Mouse (Mus musculus) cerebellum, postnatal 10 days (tissue): ENCODE results near the gene Ino80.
A peak's percentile ranks its signal among the peaks of the same experiment; 100 is the strongest.

Experiments used
- DNase-seq, 2 experiments: peaks; one replicate each; pipeline ENCODE4 v3.0.0; 2021; ENCODE audit warnings: mixed read lengths in 2 of 2

Gene Ino80

DNA sequence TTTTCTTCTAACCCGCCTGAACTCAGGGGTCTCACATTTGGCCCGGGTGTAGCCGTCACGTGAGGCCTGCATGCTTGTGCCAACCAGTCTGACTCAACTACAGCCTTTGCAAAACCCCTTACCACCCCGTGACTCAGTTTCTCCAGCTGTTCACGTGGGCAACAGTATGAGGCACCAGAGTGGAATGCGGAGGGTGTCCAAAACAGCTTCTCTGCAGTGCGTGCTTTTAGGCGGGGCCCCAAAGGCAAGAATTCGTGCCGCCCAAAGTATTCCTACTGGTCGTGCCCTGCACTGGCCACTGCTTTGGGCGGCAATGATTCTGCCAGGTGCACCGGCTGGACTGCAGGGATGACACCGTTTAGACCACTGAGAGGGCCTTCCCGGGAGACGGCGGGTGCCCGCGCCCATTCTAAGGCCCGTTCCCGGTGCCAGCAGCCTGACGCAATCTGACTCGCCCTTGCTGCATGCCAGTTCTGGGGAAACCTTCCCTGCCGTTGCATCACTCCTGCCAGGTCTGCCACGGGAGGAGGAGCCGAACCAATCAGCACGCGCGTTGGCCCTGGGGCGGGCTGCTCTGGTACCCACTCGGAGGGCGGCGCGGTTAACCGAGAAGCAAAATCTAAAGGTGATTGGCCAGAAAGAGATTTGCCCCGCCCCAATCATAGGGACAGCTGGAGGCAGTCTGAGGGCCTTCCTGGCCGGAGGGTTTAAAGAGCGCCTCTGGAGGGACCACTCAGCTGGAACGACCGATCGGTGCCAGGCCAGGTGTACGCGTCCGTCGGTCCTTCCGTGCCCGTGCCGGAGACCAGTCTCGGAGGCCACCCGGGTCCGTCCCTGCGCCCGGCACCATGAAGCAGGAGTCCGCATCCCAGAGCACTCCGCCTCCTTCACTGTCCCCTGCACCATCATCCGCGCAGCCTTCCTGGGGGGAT lies 126.7 kb downstream of the Ino80 start, which contains the start of gene Chac1:
Gene Chac1, plus strand, starts transcription at position 675 of the 932 bp plus-strand sequence.
- DNase-seq = peak; percentile 96 to 98

DNA sequence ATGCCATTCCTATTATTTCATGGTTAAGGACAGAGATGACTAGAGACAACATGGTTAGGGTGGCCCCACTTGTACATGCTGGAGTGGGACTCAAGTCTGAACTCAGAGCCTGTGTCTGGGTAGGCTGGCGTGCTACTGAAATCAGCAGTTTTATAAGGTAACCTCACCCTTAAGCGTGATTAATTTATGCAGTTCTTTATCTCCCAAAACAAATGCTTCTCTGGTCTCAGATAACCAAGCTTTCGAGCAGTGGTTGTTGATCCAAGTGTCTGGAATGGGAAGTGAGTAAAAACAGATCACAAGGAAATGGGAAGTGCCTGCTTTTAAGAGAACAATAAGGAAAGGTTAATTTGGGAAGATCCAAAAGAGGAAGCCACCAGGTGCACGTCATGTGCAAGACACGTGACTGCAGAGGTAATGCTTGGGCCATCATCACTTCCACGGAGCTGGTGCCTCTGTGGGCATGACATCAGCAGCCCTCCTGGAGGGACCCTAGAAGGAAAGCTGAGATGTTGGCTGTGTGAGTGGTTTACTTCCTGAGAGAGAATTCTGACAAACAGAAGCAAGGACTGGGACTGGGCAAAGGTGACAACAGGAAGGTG lies 132.8 kb downstream of the Ino80 start:
- no peak for DNase-seq

DNA sequence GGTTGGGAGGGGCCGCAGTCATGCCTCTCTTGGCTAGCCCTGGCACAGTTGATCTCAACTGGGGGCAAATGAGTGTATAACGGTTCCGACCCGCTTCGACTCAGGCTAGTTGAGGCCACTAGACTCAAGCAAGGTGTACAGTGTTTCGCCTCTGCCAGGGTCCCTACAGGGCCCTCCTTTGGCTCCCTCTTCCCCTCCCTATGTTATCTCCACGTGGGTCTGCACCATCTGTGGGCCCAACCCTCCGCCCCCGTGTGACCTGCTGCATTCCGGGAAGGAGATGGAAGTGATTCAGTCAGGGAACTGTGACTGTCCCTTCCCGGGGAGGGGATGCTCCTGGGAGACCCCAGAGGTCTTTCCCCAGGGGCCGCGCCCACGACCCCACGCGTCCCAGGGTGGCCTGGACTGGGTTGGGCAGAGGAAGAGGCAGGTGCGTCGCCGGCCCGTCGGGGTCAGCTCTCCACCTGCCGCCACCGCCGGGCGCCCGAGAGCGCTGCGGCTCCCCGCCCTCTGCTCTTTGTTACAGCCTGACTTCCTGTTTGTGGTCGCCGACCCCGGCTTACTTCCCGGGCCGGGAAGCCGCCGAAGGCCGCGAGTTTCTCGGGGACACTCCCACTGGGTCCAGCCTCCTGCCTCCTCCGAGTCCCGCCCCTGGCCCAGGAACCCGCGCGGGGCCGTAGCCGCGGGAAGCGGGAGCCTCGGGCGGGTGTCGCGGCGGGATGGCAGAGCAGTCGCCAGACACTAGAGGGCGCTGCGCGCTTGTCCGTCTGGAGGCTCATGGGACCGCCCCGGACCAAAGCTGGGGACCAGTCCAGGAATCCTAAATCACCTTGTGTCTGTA lies 139.8 kb downstream of the Ino80 start:
- peak; percentile 94 to 96 for DNase-seq

DNA sequence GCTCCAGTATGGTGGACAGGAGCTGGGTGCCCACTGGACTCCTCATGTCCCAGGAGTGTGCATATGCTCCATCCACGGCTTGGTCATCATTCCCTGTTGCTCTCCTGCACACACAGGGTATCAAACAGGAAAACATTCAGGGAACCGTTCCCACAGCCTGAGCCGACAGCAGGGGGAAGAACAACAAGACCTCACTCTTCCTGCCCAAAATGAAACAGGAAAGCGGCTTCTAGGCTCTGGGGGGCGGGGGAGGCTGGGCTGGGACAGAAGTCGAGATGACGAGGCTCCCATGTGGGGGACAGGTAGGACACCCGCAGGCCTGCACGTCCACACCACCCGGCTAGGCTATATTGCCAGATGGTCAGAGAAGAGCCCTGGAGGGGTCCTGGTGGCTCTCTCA lies 141.0 kb downstream of the Ino80 start:
- DNase-seq = peak; percentile 36 to 50

DNA sequence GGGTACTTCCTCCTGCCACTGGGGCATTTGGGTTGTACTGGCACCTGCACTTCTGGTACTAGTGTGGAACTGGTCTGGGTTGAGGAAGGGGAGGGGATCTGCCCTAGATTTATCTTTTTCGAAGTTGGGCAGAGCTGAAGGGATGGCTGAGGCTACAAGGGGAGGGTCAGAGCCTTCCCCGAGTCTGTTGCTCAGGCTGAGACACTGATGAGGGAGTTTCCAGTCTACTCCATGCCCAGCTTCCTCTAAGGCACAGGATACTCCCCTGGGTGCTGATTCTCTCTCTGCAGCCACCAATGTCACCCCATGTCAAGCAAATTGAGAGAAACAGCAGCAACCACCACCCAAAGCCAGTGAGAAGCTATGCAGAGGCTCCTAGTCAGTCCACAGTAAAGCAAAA lies 141.5 kb downstream of the Ino80 start:
- DNase-seq = no peak

DNA sequence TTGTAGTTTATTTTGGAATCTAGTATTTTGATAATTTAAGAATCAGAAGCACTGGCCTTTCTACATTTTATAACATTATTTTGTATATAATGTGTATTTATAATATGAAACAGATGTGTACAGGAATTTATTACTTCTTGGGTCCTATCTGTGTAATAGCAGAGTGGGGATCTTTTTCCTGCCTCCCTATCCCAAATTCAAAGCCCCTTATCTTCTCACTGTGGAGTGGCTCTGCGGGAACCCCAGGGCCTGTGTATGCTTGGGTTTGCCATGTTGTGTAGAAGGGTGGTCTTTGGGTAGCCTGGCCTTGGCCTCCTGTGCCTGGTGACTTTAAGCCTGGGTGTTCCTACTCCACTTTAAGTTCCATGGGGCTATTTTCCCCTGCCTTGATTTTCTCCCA lies 142.0 kb downstream of the Ino80 start:
- no peak for DNase-seq

DNA sequence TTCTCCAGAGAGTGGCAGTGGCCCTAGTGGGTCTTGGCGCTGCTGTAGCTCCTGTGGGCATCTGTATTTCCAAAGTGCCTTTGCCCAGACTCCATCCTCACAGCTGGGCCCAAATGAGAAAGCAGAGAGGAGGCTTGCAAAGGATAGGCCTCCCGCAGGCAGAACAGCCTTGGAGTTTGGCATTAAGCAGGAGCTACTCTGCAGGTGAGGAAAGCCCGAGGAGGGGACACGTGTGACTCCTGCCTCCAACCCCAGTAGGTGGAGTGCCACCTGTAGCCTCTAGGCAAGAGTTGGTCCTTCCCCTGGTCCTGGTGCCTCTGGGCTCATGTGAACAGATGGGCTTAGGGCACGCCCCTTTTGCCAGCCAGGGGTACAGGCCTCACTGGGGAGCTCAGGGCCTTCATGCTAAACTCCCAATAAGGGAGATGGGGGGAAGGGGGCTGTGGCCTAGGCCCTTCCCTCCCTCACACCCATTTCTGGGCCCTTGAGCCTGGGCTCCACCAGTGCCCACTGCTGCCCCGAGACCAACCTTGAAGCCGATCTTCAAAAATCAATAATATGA lies 142.4 kb downstream of the Ino80 start:
- DNase-seq = peak; percentile 5 to 12

DNA sequence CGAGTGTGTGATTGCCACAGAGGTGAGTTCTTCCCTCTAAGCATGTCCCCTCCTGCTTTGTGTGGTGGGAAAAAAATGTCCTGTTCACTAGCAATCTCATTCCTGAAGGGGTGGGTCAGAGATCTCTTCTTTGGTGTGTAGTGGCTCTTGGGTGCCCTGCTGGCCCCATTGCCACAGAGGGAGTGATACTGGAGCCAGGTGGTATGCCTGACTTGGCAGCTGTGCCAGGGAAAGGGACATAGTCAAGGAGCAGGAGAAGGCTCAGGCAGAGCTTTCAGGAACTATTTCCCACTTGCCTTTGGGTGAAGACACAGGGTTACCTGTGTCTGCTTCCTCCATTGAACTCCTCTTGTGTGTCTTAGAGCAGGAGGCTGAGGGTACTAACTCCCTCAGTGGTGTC lies 143.4 kb downstream of the Ino80 start:
- DNase-seq = peak in 1 of 2 experiments; percentile 7

DNA sequence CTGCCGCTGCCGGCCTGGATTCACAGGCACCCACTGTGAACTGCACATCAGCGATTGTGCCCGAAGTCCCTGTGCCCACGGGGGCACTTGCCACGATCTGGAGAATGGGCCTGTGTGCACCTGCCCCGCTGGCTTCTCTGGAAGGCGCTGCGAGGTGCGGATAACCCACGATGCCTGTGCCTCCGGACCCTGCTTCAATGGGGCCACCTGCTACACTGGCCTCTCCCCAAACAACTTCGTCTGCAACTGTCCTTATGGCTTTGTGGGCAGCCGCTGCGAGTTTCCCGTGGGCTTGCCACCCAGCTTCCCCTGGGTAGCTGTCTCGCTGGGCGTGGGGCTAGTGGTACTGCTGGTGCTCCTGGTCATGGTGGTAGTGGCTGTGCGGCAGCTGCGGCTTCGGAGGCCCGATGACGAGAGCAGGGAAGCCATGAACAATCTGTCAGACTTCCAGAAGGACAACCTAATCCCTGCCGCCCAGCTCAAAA lies 145.3 kb downstream of the Ino80 start:
- peak in 1 of 2 experiments; percentile 16 for DNase-seq

DNA sequence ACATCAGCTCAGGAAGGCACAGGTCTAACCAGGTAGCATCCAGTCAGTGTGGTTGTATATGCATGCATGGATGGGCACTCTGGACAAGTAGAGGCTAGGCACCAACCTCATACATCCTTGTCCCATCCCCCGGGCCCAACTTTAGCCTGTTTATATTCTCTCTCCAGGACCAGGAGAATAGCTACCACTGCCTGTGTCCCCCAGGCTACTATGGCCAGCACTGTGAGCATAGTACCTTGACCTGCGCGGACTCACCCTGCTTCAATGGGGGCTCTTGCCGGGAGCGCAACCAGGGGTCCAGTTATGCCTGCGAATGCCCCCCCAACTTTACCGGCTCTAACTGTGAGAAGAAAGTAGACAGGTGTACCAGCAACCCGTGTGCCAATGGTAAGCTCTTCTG lies 146.7 kb downstream of the Ino80 start:
- DNase-seq = peak in 1 of 2 experiments; percentile 5

DNA sequence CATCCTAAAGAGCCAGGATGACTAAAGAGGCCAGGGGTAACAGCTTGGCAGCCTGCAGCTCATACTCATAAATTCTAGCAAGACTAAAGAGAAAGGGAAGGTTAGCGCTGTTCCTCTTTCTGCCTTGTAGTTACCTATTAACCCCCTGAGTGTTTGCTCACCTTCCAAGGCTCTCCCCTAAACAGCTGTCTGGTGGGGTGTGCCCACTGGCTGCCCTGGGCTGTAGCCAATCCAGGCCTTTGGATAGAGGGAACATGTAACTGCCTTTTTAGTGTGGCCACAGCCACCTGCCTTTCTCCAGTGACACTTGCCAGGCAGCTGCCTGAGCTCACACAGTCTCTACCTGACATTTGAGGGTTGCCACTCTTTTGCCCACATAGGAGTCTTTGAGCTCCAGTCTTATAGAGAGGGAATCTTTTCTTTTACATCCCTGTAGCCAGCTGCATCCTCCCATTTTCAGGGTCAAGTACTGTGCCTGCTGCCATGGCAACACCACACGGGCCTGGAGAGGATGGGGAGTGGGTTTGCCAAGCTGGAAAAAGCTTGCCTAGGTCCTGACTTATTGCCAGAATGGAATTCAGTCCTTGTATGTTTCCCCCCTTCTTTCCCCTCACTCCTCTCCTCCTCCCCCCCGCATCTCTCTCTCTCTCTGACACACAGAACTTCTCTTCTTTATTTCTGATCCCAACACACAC lies 148.2 kb downstream of the Ino80 start:
- peak; percentile 64 to 74 for DNase-seq

DNA sequence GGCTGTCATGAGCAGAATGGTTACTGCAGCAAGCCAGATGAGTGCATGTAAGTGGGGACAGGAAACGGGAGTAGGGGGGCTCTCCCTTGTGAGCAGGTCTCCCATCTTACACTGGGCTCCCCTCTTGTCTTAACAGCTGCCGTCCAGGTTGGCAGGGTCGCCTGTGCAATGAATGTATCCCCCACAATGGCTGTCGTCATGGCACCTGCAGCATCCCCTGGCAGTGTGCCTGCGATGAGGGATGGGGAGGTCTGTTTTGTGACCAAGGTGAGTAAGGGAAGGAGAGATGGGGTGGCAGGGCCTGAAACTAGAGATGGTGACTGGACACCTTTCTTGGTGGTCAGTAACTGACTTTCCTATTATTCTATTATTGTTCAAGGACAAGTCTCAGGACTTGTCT lies 148.9 kb downstream of the Ino80 start:
- peak; percentile 71 to 74 for DNase-seq

DNA sequence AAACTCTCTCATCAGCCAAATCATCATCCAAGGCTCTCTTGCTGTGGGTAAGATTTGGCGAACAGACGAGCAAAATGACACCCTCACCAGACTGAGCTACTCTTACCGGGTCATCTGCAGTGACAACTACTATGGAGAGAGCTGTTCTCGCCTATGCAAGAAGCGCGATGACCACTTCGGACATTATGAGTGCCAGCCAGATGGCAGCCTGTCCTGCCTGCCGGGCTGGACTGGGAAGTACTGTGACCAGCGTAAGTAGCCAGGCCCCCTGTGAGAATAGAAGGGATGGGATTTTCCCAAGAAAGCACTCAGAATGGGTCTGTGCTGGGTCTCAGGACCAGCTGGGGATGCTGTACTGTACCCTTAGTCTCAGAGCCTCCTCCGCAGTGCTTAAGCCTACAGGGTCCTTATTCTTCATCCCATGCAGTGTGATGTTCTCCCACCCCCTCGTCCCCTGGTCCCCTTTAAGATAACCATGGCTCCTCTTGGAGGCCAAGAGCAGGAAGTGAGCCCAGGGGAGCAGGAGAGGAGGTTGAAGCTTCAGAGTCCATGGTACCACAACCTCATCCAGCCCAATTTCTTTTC lies 149.5 kb downstream of the Ino80 start:
- DNase-seq = peak; percentile 69 to 74

DNA sequence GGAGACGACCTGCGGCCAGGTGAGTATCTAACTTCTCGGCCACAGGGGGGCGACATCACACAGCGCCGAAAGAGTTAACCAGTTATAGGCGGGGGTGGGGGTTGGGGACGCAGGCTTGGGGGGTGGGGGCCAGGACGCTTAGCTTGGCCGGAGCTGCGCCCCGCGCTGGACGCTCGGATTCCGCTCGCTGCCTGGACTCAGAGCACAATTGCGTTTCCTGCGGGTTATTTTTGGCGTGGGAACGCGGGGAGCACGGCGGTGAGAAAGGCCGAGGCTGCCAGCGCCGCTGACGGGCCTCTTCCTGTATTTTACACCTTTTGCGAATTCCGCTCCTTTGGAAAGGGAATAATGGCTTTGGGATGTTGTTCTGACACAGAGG lies 150.4 kb downstream of the Ino80 start:
- DNase-seq = peak; percentile 93

DNA sequence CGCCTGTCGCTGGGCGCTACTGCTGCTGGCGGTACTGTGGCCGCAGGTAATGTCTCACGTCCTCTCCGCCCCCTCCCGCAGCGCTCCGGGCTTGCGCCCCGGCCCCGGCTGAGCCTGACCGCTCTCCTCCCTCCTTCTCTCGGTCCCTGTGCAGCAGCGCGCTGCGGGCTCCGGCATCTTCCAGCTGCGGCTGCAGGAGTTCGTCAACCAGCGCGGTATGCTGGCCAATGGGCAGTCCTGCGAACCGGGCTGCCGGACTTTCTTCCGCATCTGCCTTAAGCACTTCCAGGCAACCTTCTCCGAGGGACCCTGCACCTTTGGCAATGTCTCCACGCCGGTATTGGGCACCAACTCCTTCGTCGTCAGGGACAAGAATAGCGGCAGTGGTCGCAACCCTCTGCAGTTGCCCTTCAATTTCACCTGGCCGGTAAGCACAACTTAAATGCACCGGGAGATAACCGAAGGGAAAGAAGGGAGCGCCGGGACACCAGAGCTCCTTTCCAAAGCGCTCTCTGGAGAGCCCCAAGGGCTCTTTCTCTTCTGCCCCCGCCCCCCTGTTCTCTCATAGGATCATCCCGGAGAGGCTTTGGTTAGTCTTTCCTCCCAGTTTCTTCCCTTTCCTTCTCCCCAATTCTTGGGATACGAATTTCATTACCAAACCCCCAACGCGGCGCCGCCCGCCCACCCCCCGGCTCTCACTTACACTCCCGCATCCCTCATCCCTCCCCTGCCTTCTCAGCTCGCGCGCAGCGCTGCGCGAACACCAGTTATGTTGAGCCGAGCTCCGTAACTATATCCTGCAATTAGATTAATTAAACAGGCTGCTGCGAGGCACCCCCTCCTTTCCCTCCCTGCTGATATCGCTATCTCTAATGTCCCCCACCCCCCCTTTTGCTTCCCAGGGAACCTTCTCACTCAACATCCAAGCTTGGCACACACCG lies 151.1 kb downstream of the Ino80 start:
- peak; percentile 53 to 55 for DNase-seq

DNA sequence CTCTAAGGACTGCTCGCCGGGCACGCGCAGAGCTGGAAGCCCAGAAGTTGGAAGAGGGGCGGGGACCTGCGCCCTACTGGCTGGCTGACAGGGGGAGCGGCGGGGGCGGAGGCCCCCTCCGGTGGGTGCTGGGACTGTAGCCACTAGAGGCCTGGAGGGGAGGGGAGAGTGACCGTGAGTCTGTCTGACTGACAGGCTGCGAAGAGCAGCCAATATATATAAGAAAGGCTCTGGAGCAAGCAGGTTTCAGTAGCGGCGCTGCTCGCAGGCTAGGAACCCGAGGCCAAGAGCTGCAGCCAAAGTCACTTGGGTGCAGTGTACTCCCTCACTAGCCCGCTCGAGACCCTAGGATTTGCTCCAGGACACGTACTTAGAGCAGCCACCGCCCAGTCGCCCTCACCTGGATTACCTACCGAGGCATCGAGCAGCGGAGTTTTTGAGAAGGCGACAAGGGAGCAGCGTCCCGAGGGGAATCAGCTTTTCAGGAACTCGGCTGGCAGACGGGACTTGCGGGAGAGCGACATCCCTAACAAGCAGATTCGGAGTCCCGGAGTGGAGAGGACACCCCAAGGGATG lies 151.8 kb downstream of the Ino80 start, which contains the start of gene Dll4:
Gene Dll4, plus strand, starts transcription at position 217 of the 576 bp plus-strand sequence.
- DNase-seq = peak; percentile 58 to 61

DNA sequence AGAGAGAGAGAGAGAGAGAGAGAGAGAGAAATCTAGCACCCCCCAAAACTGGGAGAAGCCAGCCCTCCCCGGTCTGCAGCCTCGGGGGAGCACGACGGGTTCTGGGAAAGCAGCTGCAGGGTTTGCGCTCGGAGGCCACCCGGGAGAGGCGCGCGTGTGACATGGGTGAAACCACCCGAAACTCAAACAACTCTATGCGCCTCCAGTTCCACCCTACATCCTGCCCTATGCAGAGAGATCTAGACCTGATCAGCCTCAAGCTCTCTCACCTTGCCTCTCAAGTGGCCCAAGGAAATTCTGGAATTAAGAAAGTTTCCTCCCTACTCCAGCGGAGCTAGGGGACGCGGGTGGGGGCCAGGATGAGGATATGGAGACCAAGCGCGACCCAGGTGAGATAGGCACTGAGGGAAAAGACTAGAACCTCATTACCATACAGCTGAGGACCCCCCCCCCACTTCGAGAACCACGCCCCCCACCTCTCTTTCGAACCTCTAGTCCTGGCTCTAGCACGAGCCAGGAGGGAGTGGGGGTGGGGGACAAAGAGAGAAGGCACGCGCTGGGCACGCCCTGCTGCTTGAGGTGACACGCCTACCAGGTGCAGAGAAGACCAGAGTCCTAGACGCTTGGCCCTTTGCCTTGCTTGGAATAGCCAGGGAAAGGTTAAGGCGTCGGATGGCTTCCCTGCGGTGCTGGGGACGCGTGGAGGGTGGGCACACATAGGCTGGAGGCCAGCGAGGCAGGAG lies 152.7 kb downstream of the Ino80 start:
- peak; percentile 63 to 66 for DNase-seq

DNA sequence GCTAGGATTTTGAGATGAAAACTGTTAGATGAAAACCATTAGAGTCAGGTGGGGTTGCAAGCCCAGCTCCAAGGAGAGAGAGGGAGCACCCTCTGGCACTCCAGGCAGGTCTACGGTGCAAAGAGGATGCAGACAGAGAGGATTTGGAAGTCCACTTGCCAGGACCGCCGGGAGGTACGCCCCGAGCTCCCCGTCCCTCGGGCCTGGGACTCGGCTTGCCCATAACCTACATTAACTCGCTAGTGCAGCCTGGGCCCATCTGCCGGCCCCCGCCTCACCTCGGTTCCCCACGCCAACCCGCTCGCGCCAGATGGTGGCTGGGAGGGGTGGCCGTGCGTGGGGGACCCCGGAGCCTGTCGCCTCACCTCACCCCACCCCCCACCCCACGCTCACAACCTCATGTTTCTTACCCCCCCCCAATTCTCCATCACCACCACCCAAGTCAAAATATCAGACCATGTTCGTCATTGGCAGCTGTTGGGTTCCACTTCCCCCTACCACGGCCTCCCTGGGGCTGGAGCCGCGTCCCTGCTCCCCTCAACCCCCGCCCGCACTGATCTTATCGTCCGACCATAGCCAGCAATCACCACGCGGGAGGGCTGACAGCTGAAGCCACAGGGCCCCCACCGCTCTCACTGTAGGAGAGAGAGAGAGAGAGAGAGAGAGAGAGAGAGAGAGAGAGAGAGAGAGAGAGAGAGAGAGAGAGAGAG lies 153.5 kb downstream of the Ino80 start:
- DNase-seq = peak; percentile 61 to 73
